Mouse (Mus musculus) liver, embryonic 14.5 days (tissue): Measurements from ENCODE around the gene Entpd7.

Experiments
- CTCF ChIP-seq: IDR thresholded peaks from 2 replicates; pipeline ENCODE4 v1.5.1; 2016; ENCODE audit warnings: antibody characterized with exemption, low read depth, control low read depth
- EP300 ChIP-seq: IDR thresholded peaks from 2 replicates; pipeline ENCODE4 v1.6.1; 2016; ENCODE audit warnings: antibody characterized with exemption, low read depth

GRCm38 (mm10) chr19:43667430-43667809 is 22.1 kb upstream of the Entpd7 start:
- TF ChIP-seq CTCF (0 out of 2 replicates have a peak, but pooled peaks have one; percentile 16), EP300 (no peak)
